Mouse (Mus musculus): Measurements from ENCODE around the gene Enkd1. TPM values are rescaled to one million over a fixed set of nuclear protein-coding genes. Genes with fewer than 3 reads are reported as not detected.

Enkd1 gene
- polyA plus RNA-seq, 1 experiment from 2014 or later, result 27.0 TPM

DNA sequence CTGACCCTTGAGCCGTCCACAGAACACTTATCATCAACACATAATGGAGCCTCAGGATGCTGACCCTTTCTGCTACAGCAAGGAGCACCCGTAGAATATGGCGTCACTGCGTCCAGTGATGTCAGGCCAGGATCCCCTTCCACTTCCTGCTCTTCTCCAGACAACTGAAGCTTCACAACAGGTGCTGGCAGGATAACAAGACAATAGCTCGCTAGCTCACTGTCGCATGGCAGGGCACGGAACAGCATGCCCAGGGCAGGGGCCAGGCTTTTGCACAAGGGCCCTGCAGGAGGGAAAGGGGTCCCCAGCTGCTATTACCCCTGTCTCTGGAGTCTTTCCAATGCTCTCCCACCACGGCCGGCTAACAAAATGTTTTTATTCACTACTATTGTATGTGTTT, 14.9 kb upstream of the Enkd1 start:
- no peak overlapping the region for H3K9ac ChIP-seq (ENCODE audit: low read length)
- H3K4me2 ChIP-seq (ENCODE audit: low read depth, low read length), result no peak overlapping the region
- H3K27ac ChIP-seq (ENCODE audit: low read length), result no peak overlapping the region
- no peaks in the 10 kb centered on the region for H3K27me3 ChIP-seq (ENCODE audit: control insufficient read depth, insufficient read depth, low read depth, low read length)
- H3K4me3 ChIP-seq (ENCODE audit: low read length), result no peak overlapping the region
- 79% methylated on average over 9 of the region's 9 CpGs for WGBS
- H3K36me3 ChIP-seq (ENCODE audit: control insufficient read depth, insufficient read depth, low read length), result peaks cover 5% of the 10 kb centered on the region; the same call in 1 of the 2 replicates
- H3K9me3 ChIP-seq (ENCODE audit: control insufficient read depth, low read length), result no peaks in the 10 kb centered on the region
- no peaks in the 10 kb centered on the region for H3K4me1 ChIP-seq (replicated peaks; ENCODE audit: control insufficient read depth, insufficient read depth, low read length)
- ATAC-seq (ENCODE audit: low read depth), result no peak

- Histone ChIP-seq H3K27me3 (ENCODE audit: control insufficient read depth, insufficient read depth, low read depth, low read length) (no peaks in the 10 kb centered on the region), H3K36me3 (ENCODE audit: control insufficient read depth, insufficient read depth, low read length) (0 out of 2 replicates have a peak, but pooled peaks cover 3% of the 10 kb centered on the region), H3K4me3 (ENCODE audit: low read length) (no peak overlapping the region), H3K27ac (ENCODE audit: low read length) (peak overlapping the region; percentile 68), H3K9me3 (ENCODE audit: control insufficient read depth, low read length) (no peaks in the 10 kb centered on the region), H3K9ac (ENCODE audit: low read length) (no peak overlapping the region), H3K4me2 (ENCODE audit: low read depth, low read length) (no peak overlapping the region), H3K4me1 (replicated peaks; ENCODE audit: control insufficient read depth, insufficient read depth, low read length) (no peaks in the 10 kb centered on the region)
- no peak for ATAC-seq (ENCODE audit: low read depth)
- WGBS, result 77% methylated on average over 4 of the region's 4 CpGs
Observed at GRCm38 (mm10) chr8:105719637-105720036, 11.6 kb upstream of the Enkd1 start.

DNA sequence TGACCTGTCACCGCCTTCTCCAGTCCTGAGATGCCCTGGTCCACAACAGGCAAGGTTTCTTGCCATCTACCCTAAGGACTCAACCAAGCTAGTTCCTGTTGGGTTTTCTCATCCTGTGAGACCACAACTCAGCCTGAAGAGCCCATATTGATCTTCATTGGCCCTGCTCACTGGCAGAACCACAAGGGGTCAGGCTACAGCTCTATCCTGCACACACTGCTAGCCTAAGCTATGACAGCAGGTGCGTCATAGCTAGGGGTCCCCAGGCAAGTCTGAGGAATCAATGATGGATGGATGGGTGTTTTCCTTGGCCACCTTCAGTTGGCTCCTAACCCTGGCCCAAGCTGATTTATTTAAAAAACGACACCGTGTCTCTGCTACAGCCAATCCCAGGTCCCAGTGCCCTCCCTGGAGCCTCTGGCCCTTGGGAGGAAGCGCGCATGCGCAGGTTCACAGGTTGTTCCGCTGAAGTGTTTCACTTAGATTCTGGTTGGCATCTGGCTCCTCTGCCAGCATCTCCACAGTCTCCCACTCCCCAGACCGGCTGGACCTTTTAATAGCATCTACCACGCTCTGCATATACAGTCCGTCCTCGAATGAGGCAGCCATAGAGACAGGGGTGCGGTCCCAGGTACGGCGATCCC, 8.4 kb upstream of the Enkd1 start:
- no peak overlapping the region for H3K4me2 ChIP-seq (ENCODE audit: low read depth, low read length)
- 90% methylated on average over 15 of the region's 15 CpGs for WGBS
- H3K36me3 ChIP-seq (ENCODE audit: control insufficient read depth, insufficient read depth, low read length), result no peaks in the 10 kb centered on the region
- no peaks in the 10 kb centered on the region for H3K9me3 ChIP-seq (ENCODE audit: control insufficient read depth, low read length)
- H3K4me1 ChIP-seq (replicated peaks; ENCODE audit: control insufficient read depth, insufficient read depth, low read length), result no peaks in the 10 kb centered on the region
- no peaks in the 10 kb centered on the region for H3K27me3 ChIP-seq (ENCODE audit: control insufficient read depth, insufficient read depth, low read depth, low read length)
- no peak overlapping the region for H3K4me3 ChIP-seq (ENCODE audit: low read length)
- ATAC-seq (ENCODE audit: low read depth), result no peak
- H3K9ac ChIP-seq (ENCODE audit: low read length), result no peak overlapping the region
- no peak overlapping the region for H3K27ac ChIP-seq (ENCODE audit: low read length)

- WGBS, result 44% methylated on average over 6 of the region's 6 CpGs
- Histone ChIP-seq H3K4me2 (ENCODE audit: low read depth, low read length) (no peak overlapping the region), H3K36me3 (ENCODE audit: control insufficient read depth, insufficient read depth, low read length) (no peaks in the 10 kb centered on the region), H3K27me3 (ENCODE audit: control insufficient read depth, insufficient read depth, low read depth, low read length) (no peaks in the 10 kb centered on the region), H3K9ac (ENCODE audit: low read length) (no peak overlapping the region), H3K27ac (ENCODE audit: low read length) (peak overlapping the region; percentile 18), H3K4me3 (ENCODE audit: low read length) (no peak overlapping the region), H3K4me1 (replicated peaks; ENCODE audit: control insufficient read depth, insufficient read depth, low read length) (no peaks in the 10 kb centered on the region), H3K9me3 (ENCODE audit: control insufficient read depth, low read length) (no peaks in the 10 kb centered on the region)
- ATAC-seq (ENCODE audit: low read depth), result peak; percentile 57; the same call in 1 of the 2 replicates
Observed at GRCm38 (mm10) chr8:105715042-105715441, 7.0 kb upstream of the Enkd1 start.

- Histone ChIP-seq H3K4me3 (ENCODE audit: low read length) (no peak overlapping the region), H3K4me1 (replicated peaks; ENCODE audit: control insufficient read depth, insufficient read depth, low read length) (no peaks in the 10 kb centered on the region), H3K27me3 (ENCODE audit: control insufficient read depth, insufficient read depth, low read depth, low read length) (no peaks in the 10 kb centered on the region), H3K9ac (ENCODE audit: low read length) (no peak overlapping the region), H3K27ac (ENCODE audit: low read length) (no peak overlapping the region), H3K4me2 (ENCODE audit: low read depth, low read length) (no peak overlapping the region), H3K9me3 (ENCODE audit: control insufficient read depth, low read length) (no peaks in the 10 kb centered on the region), H3K36me3 (ENCODE audit: control insufficient read depth, insufficient read depth, low read length) (no peaks in the 10 kb centered on the region)
- 4% methylated on average over 3 of the region's 3 CpGs for WGBS
- ATAC-seq (ENCODE audit: low read depth), result peak; percentile 76
Observed at GRCm38 (mm10) chr8:105714139-105714538, 6.1 kb upstream of the Enkd1 start.

- Histone ChIP-seq H3K4me3 (ENCODE audit: low read length) (no peak overlapping the region), H3K4me1 (replicated peaks; ENCODE audit: control insufficient read depth, insufficient read depth, low read length) (peaks cover 2% of the 10 kb centered on the region), H3K9me3 (ENCODE audit: control insufficient read depth, low read length) (no peaks in the 10 kb centered on the region), H3K9ac (ENCODE audit: low read length) (no peak overlapping the region), H3K36me3 (ENCODE audit: control insufficient read depth, insufficient read depth, low read length) (no peaks in the 10 kb centered on the region), H3K27ac (ENCODE audit: low read length) (no peak overlapping the region), H3K27me3 (ENCODE audit: control insufficient read depth, insufficient read depth, low read depth, low read length) (no peaks in the 10 kb centered on the region), H3K4me2 (ENCODE audit: low read depth, low read length) (no peak overlapping the region)
- ATAC-seq (ENCODE audit: low read depth), result no peak
- 75% methylated on average over 3 of the region's 3 CpGs for WGBS
Observed at GRCm38 (mm10) chr8:105712286-105712685, 4.3 kb upstream of the Enkd1 start.

- H3K36me3 ChIP-seq (ENCODE audit: control insufficient read depth, insufficient read depth, low read length), result no peaks in the 10 kb centered on the region
Observed at GRCm38 (mm10) chr8:105709317-105709716, 1.3 kb upstream of the Enkd1 start.

GRCm38 (mm10) chr8:105708675-105709074, 665 bp upstream of the Enkd1 start:
- H3K4me3 ChIP-seq (ENCODE audit: low read length), result no peak overlapping the region
- 88% methylated on average over 8 of the region's 8 CpGs for WGBS
- ATAC-seq (ENCODE audit: low read depth), result no peak
- no peak overlapping the region for H3K27ac ChIP-seq (ENCODE audit: low read length)
- peaks cover 4% of the 10 kb centered on the region; the same call in 1 of the 2 replicates for H3K36me3 ChIP-seq (ENCODE audit: control insufficient read depth, insufficient read depth, low read length)
- H3K27me3 ChIP-seq (ENCODE audit: control insufficient read depth, insufficient read depth, low read depth, low read length), result no peaks in the 10 kb centered on the region
- no peak overlapping the region for H3K4me2 ChIP-seq (ENCODE audit: low read depth, low read length)
- H3K9ac ChIP-seq (ENCODE audit: low read length), result no peak overlapping the region
- H3K4me1 ChIP-seq (replicated peaks; ENCODE audit: control insufficient read depth, insufficient read depth, low read length), result peaks cover 7% of the 10 kb centered on the region
- no peaks in the 10 kb centered on the region for H3K9me3 ChIP-seq (ENCODE audit: control insufficient read depth, low read length)

More at GRCm38 (mm10) chr8:105709317-105709716, 1.3 kb upstream of the Enkd1 start:
- H3K4me3 ChIP-seq (ENCODE audit: low read length), result no peak overlapping the region
- no peaks in the 10 kb centered on the region for H3K9me3 ChIP-seq (ENCODE audit: control insufficient read depth, low read length)
- H3K9ac ChIP-seq (ENCODE audit: low read length), result no peak overlapping the region
- H3K4me2 ChIP-seq (ENCODE audit: low read depth, low read length), result no peak overlapping the region
- ATAC-seq (ENCODE audit: low read depth), result no peak
- H3K4me1 ChIP-seq (replicated peaks; ENCODE audit: control insufficient read depth, insufficient read depth, low read length), result peaks cover 7% of the 10 kb centered on the region
- no peaks in the 10 kb centered on the region for H3K27me3 ChIP-seq (ENCODE audit: control insufficient read depth, insufficient read depth, low read depth, low read length)
- 70% methylated on average over 14 of the region's 14 CpGs for WGBS
- H3K27ac ChIP-seq (ENCODE audit: low read length), result no peak overlapping the region

- peaks cover 4% of the 10 kb centered on the region; the same call in 1 of the 2 replicates for H3K36me3 ChIP-seq (ENCODE audit: control insufficient read depth, insufficient read depth, low read length)
- no peak overlapping the region for H3K4me2 ChIP-seq (ENCODE audit: low read depth, low read length)
- H3K9me3 ChIP-seq (ENCODE audit: control insufficient read depth, low read length), result no peaks in the 10 kb centered on the region
- H3K4me1 ChIP-seq (replicated peaks; ENCODE audit: control insufficient read depth, insufficient read depth, low read length), result peaks cover 13% of the 10 kb centered on the region
- H3K27ac ChIP-seq (ENCODE audit: low read length), result no peak overlapping the region
- 76% methylated on average over 12 of the region's 12 CpGs for WGBS
- no peak overlapping the region for H3K9ac ChIP-seq (ENCODE audit: low read length)
- no peak for ATAC-seq (ENCODE audit: low read depth)
- no peak overlapping the region for H3K4me3 ChIP-seq (ENCODE audit: low read length)
- H3K27me3 ChIP-seq (ENCODE audit: control insufficient read depth, insufficient read depth, low read depth, low read length), result no peaks in the 10 kb centered on the region
Observed at GRCm38 (mm10) chr8:105706426-105706825, 1.6 kb downstream of the Enkd1 start.

Measured in lung, embryonic 16.5 days (tissue).